Mouse (Mus musculus): ENCODE measurements around the gene Ube2q2.

- TF ChIP-seq CTCF (IDR thresholded peaks at IDR 0.05): no peak
- TF ChIP-seq EP300 (IDR thresholded peaks at IDR 0.05; ENCODE audit: insufficient read depth, low read depth, low read length): no peak
- no peak for TF ChIP-seq POLR2A (IDR thresholded peaks at IDR 0.05; ENCODE audit: insufficient read depth, low read depth, low read length)
Observed at GRCm38 (mm10) chr9:55122586-55122985, 26.1 kb upstream of the Ube2q2 start.
